Mouse (Mus musculus): ENCODE data around the gene Fxyd4.

GRCm38 (mm10) chr6:117905260-117905930, 32.1 kb downstream of the Fxyd4 start:
- TF ChIP-seq CTCF (IDR thresholded peaks at IDR 0.05; ENCODE audit: extremely low read depth, insufficient read depth, low read length), result no peak
- TF ChIP-seq POLR2A (IDR thresholded peaks at IDR 0.05; ENCODE audit: extremely low read depth, insufficient read depth, low read length), result no peak
